In genomic region chr16:49335916-49336315, GRCm38 (mm10) we compare ENCODE assay signal across 10 mouse cellular contexts.
DNase-seq lines count a peak whose midpoint lies in the region; ATAC-seq and TF ChIP-seq lines count a peak whose summit lies in the region.
"Had no signal": no experiment of that assay in that cellular context is flagged by ENCODE, and none has a peak within 500 bp of the region (broad histone marks: within the 10 kb centered on the region; RNA-seq: fewer than 3 reads in every experiment).

No protein-coding gene starts in this region.

- no peaks in the 10 kb centered on the region for H3K9me3 ChIP-seq in hindbrain, embryonic 15.5 days
- no peaks in the 10 kb centered on the region for H3K9me3 ChIP-seq in hindbrain, embryonic 13.5 days
- H3K9me3 ChIP-seq in forebrain, postnatal 0 days (ENCODE audit: low read length) = no peaks in the 10 kb centered on the region
- no peaks in the 10 kb centered on the region for H3K9me3 ChIP-seq in limb, embryonic 15.5 days

- 37% methylated on average over 2 of the region's 2 CpGs for whole genome bisulfite sequencing in hindbrain, embryonic 15.5 days
- WGBS in hindbrain, embryonic 13.5 days = 39% methylated on average over 2 of the region's 2 CpGs
- WGBS in forebrain, postnatal 0 days = 28% methylated on average over 2 of the region's 2 CpGs
- 29% methylated on average over 2 of the region's 2 CpGs for WGBS in limb, embryonic 15.5 days

- ATAC-seq in hindbrain, embryonic 15.5 days (ENCODE audit: low FRiP score, low read depth) = peak; percentile 79; the same call in 1 of the 2 replicates
- no peak for ATAC-seq in hindbrain, embryonic 13.5 days (ENCODE audit: low FRiP score)
- ATAC-seq in forebrain, postnatal 0 days = peak; percentile 89
- 0 out of 2 replicates have a peak, but pooled peaks have one; percentile 19 for ATAC-seq in limb, embryonic 15.5 days (ENCODE audit: insufficient number of reproducible peaks, low FRiP score, low TSS enrichment, low read depth)

- no peak overlapping the region for H3K27ac ChIP-seq in hindbrain, embryonic 15.5 days (replicated peaks)
- H3K27ac ChIP-seq in hindbrain, embryonic 13.5 days = no peak overlapping the region
- no peak overlapping the region for H3K27ac ChIP-seq in forebrain, postnatal 0 days (ENCODE audit: low read depth, low read length)
- no peak overlapping the region for H3K27ac ChIP-seq in limb, embryonic 15.5 days

- H3K4me1 ChIP-seq in hindbrain, embryonic 15.5 days (replicated peaks) = no peaks in the 10 kb centered on the region
- no peaks in the 10 kb centered on the region for H3K4me1 ChIP-seq in hindbrain, embryonic 13.5 days (replicated peaks)
- peaks cover 4% of the 10 kb centered on the region; the same call in 1 of the 2 replicates for H3K4me1 ChIP-seq in forebrain, postnatal 0 days (ENCODE audit: insufficient read depth)
- H3K4me1 ChIP-seq in limb, embryonic 15.5 days = no peaks in the 10 kb centered on the region; the same call in 1 of the 2 replicates

- H3K4me3 ChIP-seq in hindbrain, embryonic 15.5 days = no peak overlapping the region
- H3K4me3 ChIP-seq in hindbrain, embryonic 13.5 days = no peak overlapping the region
- no peak overlapping the region for H3K4me3 ChIP-seq in forebrain, postnatal 0 days (ENCODE audit: low read depth, low read length)
- H3K4me3 ChIP-seq in limb, embryonic 15.5 days = no peak overlapping the region

- no peak for TF ChIP-seq CTCF in forebrain, postnatal 0 days (IDR thresholded peaks at IDR 0.05; ENCODE audit: low read depth)

- no peaks in the 10 kb centered on the region for H3K27me3 ChIP-seq in hindbrain, embryonic 15.5 days
- no peaks in the 10 kb centered on the region for H3K27me3 ChIP-seq in hindbrain, embryonic 13.5 days
- H3K27me3 ChIP-seq in forebrain, postnatal 0 days (ENCODE audit: insufficient read depth, low read length) = no peaks in the 10 kb centered on the region
- no peaks in the 10 kb centered on the region for H3K27me3 ChIP-seq in limb, embryonic 15.5 days

- H3K4me2 ChIP-seq in hindbrain, embryonic 15.5 days = no peak overlapping the region
- H3K4me2 ChIP-seq in hindbrain, embryonic 13.5 days = no peak overlapping the region
- no peak overlapping the region for H3K4me2 ChIP-seq in forebrain, postnatal 0 days (ENCODE audit: low read depth)
- H3K4me2 ChIP-seq in limb, embryonic 15.5 days = no peak overlapping the region

- no peak overlapping the region for H3K9ac ChIP-seq in hindbrain, embryonic 15.5 days
- no peak overlapping the region for H3K9ac ChIP-seq in hindbrain, embryonic 13.5 days
- H3K9ac ChIP-seq in forebrain, postnatal 0 days = no peak overlapping the region
- no peak overlapping the region for H3K9ac ChIP-seq in limb, embryonic 15.5 days

- DNase-seq in cerebellum, adult 11 months = peak; percentile 2
- peak; percentile 79 for DNase-seq in forebrain, postnatal 0 days
- no peak for DNase-seq in urinary bladder, adult 2 months (ENCODE audit: low spot score)
- no peak for DNase-seq in natural killer cell, adult 2 months (ENCODE audit: low spot score in 2 of 2)
- DNase-seq in thymus, postnatal 0 days (ENCODE audit: low spot score) = no peak
- DNase-seq: adrenal gland, postnatal 25 days; kidney, adult 8-10 months had no signal

- no peaks in the 10 kb centered on the region for H3K36me3 ChIP-seq in hindbrain, embryonic 15.5 days
- H3K36me3 ChIP-seq in hindbrain, embryonic 13.5 days = no peaks in the 10 kb centered on the region
- no peaks in the 10 kb centered on the region for H3K36me3 ChIP-seq in forebrain, postnatal 0 days (ENCODE audit: insufficient read depth)
- no peaks in the 10 kb centered on the region for H3K36me3 ChIP-seq in limb, embryonic 15.5 days

Comparison
In these comparisons a context has a peak if more than half of its experiments do, and no peak if none do; other contexts are left out.
1. DNase-seq: peak in cerebellum, adult 11 months (single experiment) and forebrain, postnatal 0 days (single experiment); none in urinary bladder, adult 2 months (single experiment), natural killer cell, adult 2 months (0 of 2) and thymus, postnatal 0 days (single experiment).